Mouse (Mus musculus) common myeloid progenitor, adult 5-6 weeks (primary cell): ENCODE data around the gene Dnajc5g. TPM values are rescaled to one million over a fixed set of nuclear protein-coding genes. Genes with fewer than 3 reads are reported as not detected.
A peak's percentile ranks its signal among the peaks of the same experiment; 100 is the strongest.

Experiments used
- ATAC-seq: replicated peaks from 2 replicates; pipeline ENCODE4 v1.8.0; 2016; ENCODE audit warnings: low read depth, mild to moderate bottlenecking, moderate TSS enrichment, inconsistent platforms; ENCODE audit not compliant: poor library complexity, severe bottlenecking
- total RNA-seq: library from RNA; stranded (forward); fragments of 200-1000, 187-1606 nt; gene quantifications from 2 replicates; pipeline ENCODE4 v1.2.3, GENCODE M21; 2017

Gene Dnajc5g
- not detected in 2 replicates for total RNA-seq

- peak; percentile 73 for ATAC-seq
Measured at GRCm38 (mm10) chr5:31105814-31106335, at the start of gene Dnajc5g. Gene Dnajc5g (plus strand): TSS chr5:31106285.

- ATAC-seq: no peak
Measured at GRCm38 (mm10) chr5:31069810-31070209, 36.3 kb upstream of the Dnajc5g start.

GRCm38 (mm10) chr5:31071059-31071458 lies 35.0 kb upstream of the Dnajc5g start:
- no peak for ATAC-seq

GRCm38 (mm10) chr5:31071821-31072220 lies 34.3 kb upstream of the Dnajc5g start:
- ATAC-seq: no peak

- no peak for ATAC-seq
Measured at GRCm38 (mm10) chr5:31073176-31073575, 32.9 kb upstream of the Dnajc5g start.

GRCm38 (mm10) chr5:31076346-31076745 lies 29.7 kb upstream of the Dnajc5g start:
- ATAC-seq: no peak

GRCm38 (mm10) chr5:31080059-31080794 lies 25.9 kb upstream of the Dnajc5g start:
- ATAC-seq: no peak

GRCm38 (mm10) chr5:31080795-31081164 lies 25.3 kb upstream of the Dnajc5g start:
- ATAC-seq: no peak

GRCm38 (mm10) chr5:31081386-31081785 lies 24.7 kb upstream of the Dnajc5g start:
- ATAC-seq: peak; percentile 69

- peak; percentile 69 for ATAC-seq
Measured at GRCm38 (mm10) chr5:31082355-31082754, 23.7 kb upstream of the Dnajc5g start.

- ATAC-seq: no peak
Measured at GRCm38 (mm10) chr5:31082935-31083625, 23.0 kb upstream of the Dnajc5g start.

- no peak for ATAC-seq
Measured at GRCm38 (mm10) chr5:31083949-31084348, 22.1 kb upstream of the Dnajc5g start.

- ATAC-seq: no peak
Measured at GRCm38 (mm10) chr5:31086606-31087005, 19.5 kb upstream of the Dnajc5g start.

GRCm38 (mm10) chr5:31087131-31087530 lies 19.0 kb upstream of the Dnajc5g start:
- no peak for ATAC-seq

- no peak for ATAC-seq
Measured at GRCm38 (mm10) chr5:31092231-31092975, 13.7 kb upstream of the Dnajc5g start.

GRCm38 (mm10) chr5:31093151-31094041 lies 12.7 kb upstream of the Dnajc5g start:
- no peak for ATAC-seq

GRCm38 (mm10) chr5:31094100-31094798 lies 11.8 kb upstream of the Dnajc5g start:
- ATAC-seq: no peak

GRCm38 (mm10) chr5:31094799-31095691 lies 11.0 kb upstream of the Dnajc5g start:
- ATAC-seq: peak; percentile 94
